Mouse (Mus musculus) hematopoietic stem cell, adult 5-6 weeks (primary cell): Measurements from ENCODE around the gene Gltpd2. TPM values are rescaled to one million over a fixed set of nuclear protein-coding genes. Genes with fewer than 3 reads are reported as not detected.
"Not testable (repeated sequence)": the region's sequence is repeated elsewhere in the genome, so short reads cannot be mapped to it uniquely, and the experiment has no call there.

Experiments
- ATAC-seq, 2 experiments: fragments of 125-278 bp in 1 of 2; replicated peaks in 1 of 2; 2 replicates each; pipeline ENCODE4 v1.8.0; 2016 to 2017; ENCODE audit warnings: inconsistent platforms in 2 of 2, mild to moderate bottlenecking in 2 of 2, moderate number of reproducible peaks in 2 of 2, low read depth in 1 of 2, moderate TSS enrichment in 1 of 2; ENCODE audit not compliant: low FRiP score in 2 of 2, poor library complexity in 2 of 2, severe bottlenecking in 2 of 2, insufficient read depth in 1 of 2, low TSS enrichment in 1 of 2
- total RNA-seq: library from RNA; stranded (forward); fragments of 172-1452, 232-1000 nt; gene quantifications from 2 replicates; pipeline ENCODE4 v1.2.3, GENCODE M21; 2017

The Gltpd2 gene
- total RNA-seq, 1 experiment from 2014 or later, result not detected

DNA sequence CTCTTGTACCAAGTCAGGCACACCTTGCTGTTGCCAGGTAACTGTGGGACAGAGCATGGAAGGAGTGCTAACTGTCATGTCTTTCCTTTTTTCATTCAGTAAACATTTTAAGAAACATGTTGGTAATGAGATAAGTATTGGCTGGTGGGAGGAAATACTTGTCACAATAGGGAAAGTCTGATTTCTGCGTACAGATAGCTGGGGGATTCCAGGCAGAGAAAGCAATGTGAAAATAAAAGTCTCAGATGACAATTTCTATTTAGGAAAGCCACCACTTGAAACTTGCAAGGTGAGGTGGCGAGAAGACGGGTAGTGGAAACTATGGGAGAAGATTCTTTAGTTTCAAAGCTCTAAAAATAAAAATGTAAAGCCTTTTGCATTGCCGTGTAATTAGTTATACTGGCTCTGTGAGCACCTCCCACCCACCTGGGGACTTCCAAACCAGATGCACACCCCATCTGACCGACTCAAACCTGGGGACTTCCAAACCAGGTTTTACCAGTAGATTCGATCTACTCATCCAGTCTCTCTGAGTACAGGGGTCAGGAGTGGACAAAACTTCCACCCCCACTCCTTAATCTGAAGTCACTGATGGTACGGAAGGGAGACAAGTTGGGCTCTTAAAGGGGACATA, 6.2 kb upstream of the Gltpd2 start:
- ATAC-seq, result no peak

DNA sequence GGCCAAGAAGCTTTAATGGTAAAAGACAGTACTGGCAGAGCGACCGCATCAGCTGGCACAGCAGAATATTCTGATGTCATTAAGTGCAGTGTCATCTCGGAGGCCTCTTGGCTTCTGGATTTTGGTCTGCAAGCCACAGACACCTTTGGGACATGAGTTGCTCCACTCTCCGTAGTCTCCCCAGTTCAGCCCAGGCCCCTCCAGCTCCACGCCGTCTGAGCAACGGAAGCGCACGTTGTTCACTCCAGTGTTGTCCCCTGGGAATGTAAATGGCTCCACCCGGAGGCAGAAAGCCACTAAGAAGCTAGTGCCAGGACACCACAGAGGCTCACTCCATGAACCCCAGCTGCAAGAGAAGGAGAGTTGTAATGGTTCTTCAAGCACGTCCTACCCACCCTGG, 5.5 kb upstream of the Gltpd2 start:
- ATAC-seq, result no peak

DNA sequence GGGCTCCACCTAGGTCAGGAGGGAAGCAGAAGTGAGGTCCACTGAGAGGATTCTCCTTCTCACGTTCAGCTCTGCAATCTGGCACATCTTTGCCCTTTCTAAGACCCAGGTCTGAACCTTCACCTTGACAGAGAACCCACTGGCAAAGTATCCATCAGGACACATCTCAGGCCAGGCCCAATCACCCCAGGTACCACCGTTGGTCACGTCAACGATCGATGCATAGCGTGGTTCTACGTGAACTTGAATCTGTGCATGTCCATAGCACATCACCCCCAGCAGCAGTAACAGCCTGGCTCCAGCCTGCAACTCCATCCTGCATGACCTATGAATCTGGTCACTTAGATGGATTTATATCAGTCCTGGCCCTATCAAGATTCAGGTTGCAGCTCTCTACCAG, 4.7 kb upstream of the Gltpd2 start, which contains the start of gene Vmo1:
Gene Vmo1, minus strand, starts transcription at position 329 of the 400 bp plus-strand sequence.
- no peak for ATAC-seq

DNA sequence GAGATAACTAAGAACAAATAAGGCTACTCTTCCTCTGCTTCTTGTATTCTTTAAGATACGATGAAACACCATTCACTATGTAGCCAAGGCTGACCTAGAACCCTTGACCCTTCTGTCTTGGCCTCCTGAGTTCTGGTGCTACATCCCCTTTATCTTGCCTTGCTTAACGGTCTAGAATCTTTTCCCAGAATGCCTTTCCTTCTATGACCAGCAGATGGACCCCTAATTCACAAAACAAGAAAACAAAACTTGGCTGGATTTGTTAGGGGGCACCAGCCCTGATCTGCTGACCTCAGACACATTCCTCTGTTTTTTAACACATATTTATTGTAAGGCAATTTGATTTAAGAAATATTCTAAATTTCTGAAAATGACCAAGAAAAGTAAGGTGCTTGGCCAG, 2.6 kb upstream of the Gltpd2 start:
- peak; percentile 22 to 58; a peak in 1 of 4 replicates for ATAC-seq

DNA sequence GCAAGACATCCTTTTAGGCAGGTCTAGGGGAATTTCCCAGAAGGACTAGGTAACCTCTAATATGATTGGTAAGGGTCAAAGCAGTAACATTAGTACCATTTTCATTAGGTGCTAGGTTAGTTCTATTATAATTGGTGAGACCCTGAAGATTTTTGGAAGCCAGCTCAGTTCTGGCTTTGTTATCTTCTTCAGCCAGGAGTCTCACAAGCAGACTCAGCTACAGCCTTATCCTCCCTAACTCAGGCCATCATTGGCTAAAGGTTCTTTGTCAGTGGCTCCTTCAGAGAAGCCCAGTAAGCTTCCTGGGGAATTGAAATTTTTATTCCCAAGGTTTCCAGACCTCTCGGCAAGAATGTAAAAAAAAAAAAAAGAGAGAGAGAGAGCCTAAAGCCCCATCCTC, 560 bp upstream of the Gltpd2 start:
- ATAC-seq, result no peak

DNA sequence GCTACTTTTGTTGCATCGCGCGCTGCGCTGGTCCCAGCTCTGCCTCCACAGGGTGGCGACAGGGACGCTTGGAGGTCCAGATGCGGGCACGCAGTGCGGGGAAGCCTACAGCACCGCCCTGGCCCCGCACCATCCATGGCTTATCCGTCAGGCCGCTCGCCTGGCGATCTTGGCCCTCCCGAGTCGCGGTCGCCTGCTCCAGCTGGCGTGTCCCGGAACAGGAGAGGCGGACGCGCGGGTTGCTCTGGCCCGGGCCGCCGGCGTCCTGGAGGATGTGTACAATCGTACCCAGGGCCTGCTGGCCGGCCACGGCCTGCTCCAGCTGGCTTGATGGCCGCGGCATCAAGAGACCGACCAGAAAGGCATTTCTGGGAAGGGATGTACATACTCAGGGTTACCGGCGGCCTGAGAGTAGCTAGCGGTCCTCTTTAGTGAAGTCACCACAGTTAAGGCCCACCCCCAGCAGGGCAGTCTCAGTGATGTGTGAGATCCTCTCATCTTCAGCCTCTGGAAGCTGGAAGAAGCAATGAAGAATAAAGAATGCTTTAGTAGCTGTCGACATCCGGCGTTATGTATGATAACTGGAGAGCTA, 1.3 kb downstream of the Gltpd2 start:
- ATAC-seq, result no peak

DNA sequence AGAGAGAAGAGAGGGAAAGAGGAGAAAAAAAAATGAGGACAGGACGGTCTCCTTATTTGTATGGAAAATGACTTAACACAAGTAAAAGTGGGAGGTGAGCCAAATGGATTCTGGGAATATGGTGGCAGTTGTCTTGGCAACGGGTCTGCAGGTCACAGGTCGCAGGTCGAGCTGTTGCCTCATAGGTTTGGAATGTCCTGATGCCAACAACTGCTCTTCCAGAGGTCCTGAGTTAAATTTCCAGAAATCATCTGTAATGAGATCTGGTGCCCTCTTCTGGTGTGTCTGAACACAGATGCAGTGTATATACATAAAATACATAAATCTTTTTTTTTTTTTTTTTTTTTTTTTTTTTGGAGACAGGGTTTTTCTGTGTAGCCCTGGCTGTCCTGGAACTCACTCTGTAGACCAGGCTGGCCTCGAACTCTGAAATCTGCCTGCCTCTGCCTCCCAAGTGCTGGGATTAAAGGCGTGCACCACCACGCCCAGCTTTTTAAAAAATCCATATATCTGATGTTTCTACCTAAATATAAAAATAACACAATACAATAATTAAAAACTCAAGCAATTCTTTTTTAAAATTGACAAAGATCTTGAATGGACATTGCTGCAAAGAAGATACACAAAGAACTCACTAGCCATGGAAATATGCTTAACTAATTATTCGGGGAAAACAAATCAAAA, 4.5 kb downstream of the Gltpd2 start:
- not testable (repeated sequence) for ATAC-seq

DNA sequence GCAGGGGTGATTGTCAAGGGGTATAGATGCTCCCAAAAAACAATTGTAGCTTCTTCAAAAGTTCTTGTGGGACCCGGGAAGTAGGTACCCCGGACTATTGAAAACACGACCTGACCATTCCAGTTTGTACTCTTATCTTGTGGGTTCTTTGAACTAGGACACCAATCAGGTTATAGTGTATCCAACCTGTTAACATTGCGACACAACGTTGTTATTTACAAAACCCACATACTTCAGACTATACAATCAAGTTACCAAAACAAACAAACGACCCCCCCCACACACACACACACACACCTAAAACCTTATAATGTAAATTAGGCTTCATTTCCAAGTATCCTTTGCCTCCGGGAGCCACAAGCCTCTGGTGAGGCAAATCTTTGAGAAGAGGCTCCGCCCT, 5.8 kb downstream of the Gltpd2 start:
- peak in 1 of 2 experiments; percentile 1; a peak in 1 of 4 replicates for ATAC-seq

DNA sequence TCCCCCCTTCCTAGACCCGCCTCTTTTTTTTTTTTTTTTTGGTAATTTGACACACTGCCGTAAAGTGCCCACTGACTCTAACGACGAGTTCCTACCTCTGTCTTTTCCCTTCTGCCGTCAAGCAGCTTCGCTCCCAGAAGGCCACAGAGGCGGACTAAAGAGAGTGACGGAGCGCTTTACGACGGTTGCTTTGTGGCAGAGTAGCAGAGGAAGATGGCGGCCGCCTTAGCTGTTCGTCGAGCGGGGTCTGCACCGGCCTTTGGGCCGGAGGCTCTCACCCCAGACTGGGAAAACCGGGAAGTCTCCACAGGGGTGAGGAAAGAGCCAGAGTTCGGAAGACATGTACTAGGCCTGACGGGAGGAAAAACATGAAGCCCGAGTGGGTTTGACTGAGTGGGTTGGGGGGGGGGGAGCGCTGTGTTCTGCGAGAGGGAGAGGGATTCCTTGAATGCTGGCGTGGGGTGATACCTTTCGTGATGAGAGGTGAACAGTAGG, 6.2 kb downstream of the Gltpd2 start, which contains the start of gene Psmb6:
Gene Psmb6, plus strand, starts transcription at position 184 of the 495 bp plus-strand sequence.
- peak; percentile 99 for ATAC-seq

DNA sequence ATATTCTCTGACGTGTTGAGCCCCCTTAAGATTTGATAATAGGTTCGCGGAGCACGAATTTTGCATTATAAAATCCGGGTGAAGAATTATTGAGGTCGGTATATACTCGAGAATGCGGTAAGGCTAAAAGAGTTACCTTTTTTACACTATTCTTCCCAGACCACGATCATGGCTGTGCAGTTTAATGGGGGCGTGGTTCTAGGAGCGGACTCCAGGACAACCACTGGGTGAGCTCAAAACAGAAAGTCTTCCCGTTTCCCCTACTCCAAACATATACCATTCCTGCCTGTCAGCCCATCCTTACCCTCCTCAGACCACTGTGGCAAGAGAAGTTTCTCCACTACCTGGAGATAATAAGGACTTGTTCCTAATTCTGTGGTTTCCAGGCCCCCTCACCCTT, 6.7 kb downstream of the Gltpd2 start:
- no peak for ATAC-seq

DNA sequence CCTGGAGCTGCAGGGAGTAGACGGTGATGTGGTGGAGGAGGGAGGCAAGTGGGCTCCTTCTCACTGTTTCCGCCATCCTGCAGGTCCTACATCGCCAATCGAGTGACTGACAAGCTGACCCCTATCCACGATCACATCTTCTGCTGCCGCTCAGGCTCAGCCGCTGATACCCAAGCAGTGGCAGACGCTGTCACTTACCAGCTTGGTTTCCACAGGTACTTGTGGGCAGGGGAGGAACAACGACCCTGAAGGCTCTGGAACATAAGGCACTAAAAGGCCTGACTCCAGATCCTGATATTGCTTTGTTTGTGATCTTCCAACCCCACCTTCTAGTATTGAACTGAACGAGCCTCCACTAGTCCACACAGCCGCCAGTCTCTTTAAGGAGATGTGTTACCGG, 7.2 kb downstream of the Gltpd2 start:
- ATAC-seq, result no peak

DNA sequence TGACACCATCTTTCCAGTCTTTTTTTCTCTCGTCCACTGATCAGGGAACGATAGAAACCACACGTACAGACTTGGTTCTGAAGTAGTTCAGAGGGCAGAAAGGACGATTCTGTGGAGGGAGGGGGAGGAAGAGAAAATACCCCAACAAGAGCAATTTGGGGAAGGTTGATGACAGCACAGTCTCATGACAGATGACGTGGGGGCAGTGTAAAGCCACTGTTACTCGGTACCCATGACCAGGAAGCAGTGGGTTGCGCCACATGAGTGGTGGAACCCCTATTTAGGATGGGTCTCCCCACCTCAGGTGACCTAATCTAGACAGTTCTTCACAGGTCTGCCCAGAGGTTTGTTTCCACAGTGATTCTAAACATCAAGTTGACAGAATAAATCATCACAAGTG, 9.6 kb downstream of the Gltpd2 start:
- ATAC-seq, result no peak

DNA sequence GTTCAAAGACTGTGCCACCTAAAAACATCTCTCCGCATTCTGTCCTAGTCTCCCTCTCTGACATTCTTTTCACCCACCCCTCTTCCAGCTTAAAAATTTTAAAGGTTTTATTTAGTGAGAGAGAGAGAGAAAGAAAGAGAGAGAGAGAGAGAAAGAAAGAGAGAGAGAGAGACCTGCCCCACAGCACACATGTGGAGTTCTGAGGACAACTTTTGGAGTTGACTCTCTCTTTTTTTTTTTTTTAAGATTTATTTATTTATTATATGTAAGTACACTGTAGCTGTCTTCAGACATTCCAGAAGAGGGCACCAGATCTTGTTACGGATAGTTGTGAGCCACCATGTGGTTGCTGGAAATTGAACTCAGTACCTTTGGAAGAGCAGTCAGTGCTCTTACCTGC, 12.1 kb downstream of the Gltpd2 start:
- not testable (repeated sequence) for ATAC-seq

DNA sequence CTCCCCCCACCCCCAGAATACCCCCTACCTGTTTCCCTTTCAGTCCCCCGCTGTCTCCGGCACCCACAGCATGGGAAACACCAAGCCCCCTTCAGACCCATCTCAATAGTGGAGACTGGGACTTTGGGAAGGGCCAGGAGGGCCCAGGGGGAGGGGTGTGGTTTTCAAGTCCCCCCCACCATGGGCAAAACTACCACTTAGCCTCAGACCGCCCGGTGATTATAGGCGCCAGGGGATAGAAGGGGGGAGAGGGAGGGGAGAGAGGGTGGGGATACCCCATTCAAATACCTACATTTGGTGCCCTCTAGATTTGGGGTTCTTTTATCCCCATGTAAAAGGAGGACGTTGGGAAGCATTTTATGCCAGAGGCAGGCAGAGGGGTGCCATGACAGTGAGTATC, 13.8 kb downstream of the Gltpd2 start, which contains the start of gene Gm40193:
Gene Gm40193, minus strand, starts transcription at position 101 of the 400 bp plus-strand sequence.
- ATAC-seq, result no peak

DNA sequence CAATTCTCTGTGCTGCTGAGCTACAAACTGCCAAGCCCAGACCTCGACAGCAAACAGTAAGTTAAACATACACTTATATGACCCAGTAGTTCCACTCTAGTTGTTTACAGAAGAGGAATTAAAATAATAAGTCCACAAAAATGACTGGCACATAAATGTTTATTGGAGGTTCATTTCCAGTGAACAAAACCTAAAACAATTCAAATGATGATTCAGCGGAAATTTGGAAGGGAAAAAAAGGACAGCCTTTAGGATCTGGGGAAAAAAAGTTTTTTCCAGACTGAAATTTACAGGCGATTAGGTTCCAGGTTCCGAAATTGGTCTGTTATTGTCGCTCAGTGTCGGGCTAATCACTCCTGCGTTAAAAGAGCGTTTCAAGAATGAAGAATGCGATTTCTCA, 20.4 kb downstream of the Gltpd2 start:
- no peak for ATAC-seq

DNA sequence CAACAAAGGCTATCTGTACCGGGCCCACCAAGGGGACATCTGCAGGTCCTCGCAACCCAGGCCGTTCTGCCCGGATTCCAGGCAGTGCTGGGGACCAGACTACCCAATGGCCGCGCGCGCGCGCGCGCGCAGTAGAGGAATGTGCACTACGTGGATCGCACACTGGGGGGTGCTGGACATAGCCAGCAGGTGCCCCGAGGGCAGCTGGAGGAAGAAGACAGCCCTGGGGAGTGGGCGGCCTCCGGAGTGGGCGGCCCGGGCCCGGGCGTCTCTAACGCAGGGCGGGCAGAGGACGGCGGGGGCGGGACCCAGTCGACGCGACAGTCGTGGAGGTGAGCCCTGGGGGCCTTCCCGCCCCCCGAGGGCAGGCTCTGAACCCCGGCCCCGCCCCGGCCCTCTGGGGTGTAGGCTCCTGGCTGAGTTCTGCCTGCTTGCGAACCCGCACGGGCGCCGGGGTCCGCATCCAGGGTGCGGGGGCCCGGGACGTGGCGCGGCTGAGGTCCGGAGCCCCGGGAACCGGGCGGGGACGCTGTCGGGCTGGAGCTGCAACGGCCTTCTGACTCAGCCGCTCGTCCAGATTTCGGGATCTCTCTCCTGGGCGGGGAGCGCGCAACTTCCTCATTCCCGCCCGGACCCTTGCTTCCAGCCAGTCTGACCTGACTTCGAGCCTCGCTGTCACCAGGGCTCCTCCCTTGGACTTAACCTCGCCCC, 21.0 kb downstream of the Gltpd2 start, which contains the start of gene Pld2:
Gene Pld2, plus strand, starts transcription at position 188 of the 711 bp plus-strand sequence.
- ATAC-seq, result peak; percentile 90 to 91

DNA sequence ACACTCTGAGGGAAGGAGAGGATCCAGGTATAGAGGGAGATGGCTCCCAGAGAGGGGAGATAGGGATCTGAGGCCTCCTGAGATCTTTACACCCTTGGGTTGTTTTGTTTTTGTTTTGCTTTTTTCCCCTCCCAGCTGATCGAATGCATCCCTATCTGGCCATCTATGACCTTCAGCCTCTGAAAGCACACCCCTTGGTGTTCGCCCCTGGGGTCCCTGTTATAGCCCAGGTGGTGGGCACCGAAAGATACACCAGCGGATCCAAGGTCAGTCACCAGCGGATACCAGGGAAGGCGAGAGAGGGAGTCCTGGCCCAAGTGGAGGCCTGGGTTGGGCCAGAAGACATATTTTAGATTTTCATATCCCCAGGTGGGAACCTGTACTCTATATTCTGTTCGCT, 21.9 kb downstream of the Gltpd2 start:
- no peak for ATAC-seq

DNA sequence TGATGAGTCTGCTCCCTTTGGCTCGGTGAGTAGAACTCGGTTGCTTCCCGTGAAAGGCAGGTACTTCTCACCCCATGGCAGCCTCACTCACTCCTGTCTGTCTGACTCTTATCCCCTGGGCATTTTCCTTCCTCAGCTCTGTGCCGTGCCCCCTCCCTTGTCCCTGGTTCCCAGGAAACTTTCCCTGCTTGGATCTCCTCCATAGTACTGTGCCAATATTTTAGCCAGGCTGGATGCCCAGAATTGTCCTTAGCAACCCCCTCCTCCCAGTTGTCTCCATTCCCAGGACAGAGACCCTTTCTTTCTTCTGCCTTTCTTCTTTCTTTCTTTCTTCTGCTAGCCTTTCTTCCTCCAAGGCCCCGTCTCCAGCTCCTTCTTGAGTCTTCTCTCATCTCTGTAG, 22.4 kb downstream of the Gltpd2 start:
- no peak for ATAC-seq
